Mouse (Mus musculus): ENCODE measurements around the gene Fbln1. TPM values are rescaled to one million over a fixed set of nuclear protein-coding genes. Genes with fewer than 3 reads are reported as not detected.

The Fbln1 gene
- total RNA-seq, 2 experiments from 2014 or later, result 44.1 to 46.3 TPM

- no peak for DNase-seq
Measured at GRCm38 (mm10) chr15:85204383-85204782, 1.4 kb upstream of the Fbln1 start.

- DNase-seq, result no peak
Measured at GRCm38 (mm10) chr15:85206703-85207075, 940 bp downstream of the Fbln1 start.

- DNase-seq, result no peak
Measured at GRCm38 (mm10) chr15:85207081-85207480, 1.3 kb downstream of the Fbln1 start.

GRCm38 (mm10) chr15:85207763-85208162 is 2.0 kb downstream of the Fbln1 start:
- DNase-seq, result peak; percentile 53

- peak; percentile 35 for DNase-seq
Measured at GRCm38 (mm10) chr15:85208332-85208731, 2.6 kb downstream of the Fbln1 start.

GRCm38 (mm10) chr15:85209341-85209740 is 3.6 kb downstream of the Fbln1 start:
- no peak for DNase-seq

GRCm38 (mm10) chr15:85210686-85211085 is 4.9 kb downstream of the Fbln1 start:
- DNase-seq, result no peak

GRCm38 (mm10) chr15:85211101-85211760 is 5.5 kb downstream of the Fbln1 start:
- no peak for DNase-seq

GRCm38 (mm10) chr15:85216069-85216813 is 10.5 kb downstream of the Fbln1 start:
- DNase-seq, result no peak

- DNase-seq, result no peak
Measured at GRCm38 (mm10) chr15:85218617-85219265, 13.0 kb downstream of the Fbln1 start.

- DNase-seq, result no peak
Measured at GRCm38 (mm10) chr15:85220371-85220770, 14.6 kb downstream of the Fbln1 start.

- DNase-seq, result peak; percentile 56
Measured at GRCm38 (mm10) chr15:85221115-85221854, 15.5 kb downstream of the Fbln1 start.

GRCm38 (mm10) chr15:85225693-85226092 is 19.9 kb downstream of the Fbln1 start:
- DNase-seq, result no peak

GRCm38 (mm10) chr15:85226841-85227240 is 21.1 kb downstream of the Fbln1 start:
- DNase-seq, result no peak

- no peak for DNase-seq
Measured at GRCm38 (mm10) chr15:85228568-85228967, 22.8 kb downstream of the Fbln1 start.

- no peak for DNase-seq
Measured at GRCm38 (mm10) chr15:85229960-85230535, 24.3 kb downstream of the Fbln1 start.

GRCm38 (mm10) chr15:85230613-85231012 is 24.9 kb downstream of the Fbln1 start:
- no peak for DNase-seq

GRCm38 (mm10) chr15:85231443-85232255 is 25.9 kb downstream of the Fbln1 start:
- DNase-seq, result peak; percentile 83

GRCm38 (mm10) chr15:85232256-85232535 is 26.4 kb downstream of the Fbln1 start:
- peak; percentile 37 for DNase-seq

- DNase-seq, result no peak
Measured at GRCm38 (mm10) chr15:85232543-85233250, 26.9 kb downstream of the Fbln1 start.

- DNase-seq, result no peak
Measured at GRCm38 (mm10) chr15:85233251-85233611, 27.5 kb downstream of the Fbln1 start.
